Mouse (Mus musculus) heart, adult 2 months (tissue): ENCODE measurements around the gene Sytl2. TPM values are rescaled to one million over a fixed set of nuclear protein-coding genes. Genes with fewer than 3 reads are reported as not detected.

Source experiments
- DNase-seq, 2 experiments: peaks; one replicate each; pipeline ENCODE4 v3.0.0; 2021
- H3K27ac ChIP-seq: fragments of 200-600 bp; 2 replicates; pipeline ENCODE4 v1.8.1; 2022
- H3K27me3 ChIP-seq: fragments of 200-500 bp; 2 replicates; pipeline ENCODE4 v1.6.1; 2012; ENCODE audit warnings: mild to moderate bottlenecking, low read length, inconsistent platforms, mixed read lengths; ENCODE audit not compliant: control insufficient read depth, insufficient read depth
- H3K36me3 ChIP-seq: fragments of 200-500 bp; 2 replicates; pipeline ENCODE4 v1.6.1; 2012; ENCODE audit warnings: low read length, inconsistent platforms; ENCODE audit not compliant: control insufficient read depth, insufficient read depth
- H3K4me1 ChIP-seq: fragments of 200-500 bp; 2 replicates; pipeline ENCODE4 v1.6.1; 2011; ENCODE audit warnings: low read length; ENCODE audit not compliant: control insufficient read depth, insufficient read depth
- H3K4me3 ChIP-seq: fragments of 200-600 bp; 2 replicates; pipeline ENCODE4 v1.8.1; 2022
- H3K79me2 ChIP-seq: fragments of 200-500 bp; replicated peaks from 2 replicates; pipeline ENCODE4 v1.6.1; 2012; ENCODE audit warnings: mild to moderate bottlenecking, inconsistent platforms, low read length, moderate library complexity, mixed read lengths; ENCODE audit not compliant: control insufficient read depth, insufficient read depth
- H3K9ac ChIP-seq: fragments of 200-500 bp; 2 replicates; pipeline ENCODE4 v1.6.1; 2012; ENCODE audit warnings: low read depth, mild to moderate bottlenecking, control low read depth, inconsistent platforms, low read length, mixed read lengths
- CTCF ChIP-seq: fragments of 200-600 bp; IDR thresholded peaks from 2 replicates; pipeline ENCODE4 v1.8.1; 2022; ENCODE audit warnings: antibody characterized with exemption, mild to moderate bottlenecking, moderate library complexity
- EP300 ChIP-seq: fragments of 200-500 bp; IDR thresholded peaks from 2 replicates; pipeline ENCODE4 v1.6.1; 2011; ENCODE audit warnings: low read depth, low read length, control low read depth; ENCODE audit not compliant: insufficient read depth
- POLR2A ChIP-seq: fragments of 200-500 bp; IDR thresholded peaks from 2 replicates; pipeline ENCODE4 v1.6.1; 2011; ENCODE audit warnings: mild to moderate bottlenecking, low read depth, low read length, control low read depth; ENCODE audit not compliant: insufficient read depth
- WGBS: fragments of 180-500 bp; shearing (Covaris S2); methylation state at CpG from one replicate; pipeline ENCODE4 v1.1.7; 2018; 5-methylcytosine and 5-hydroxymethylcytosine counted together
- intact Hi-C: fragments of 180-260 bp; cut with DNase I; formaldehyde crosslinking; loops from one replicate; pipeline ENCODE4 v1.15.1; 2025
- polyA plus RNA-seq: library from polyadenylated mRNA; depleted of rRNA; stranded (reverse); fragments of >200 nt; gene quantifications from 2 replicates; pipeline ENCODE4 v1.2.3, GENCODE M21; 2012
- total RNA-seq, 2 experiments: library from RNA; stranded (reverse); gene quantifications; 2 replicates each; pipeline ENCODE4 v1.2.3; 2021

Sytl2 gene
- total and polyA plus RNA-seq, 3 experiments, result 2.1 to 3.8 (median 3.3) TPM

- Histone ChIP-seq H3K4me3 (no peak overlapping the region), H3K36me3 (no peaks in the 10 kb centered on the region), H3K27ac (no peak overlapping the region), H3K4me1 (no peaks in the 10 kb centered on the region), H3K79me2 (no peaks in the 10 kb centered on the region), H3K27me3 (no peaks in the 10 kb centered on the region; the same call in 1 of the 2 replicates), H3K9ac (no peak overlapping the region)
- TF ChIP-seq POLR2A, result no peak
- TF ChIP-seq CTCF, result no peak
- TF ChIP-seq EP300, result no peak
- no peak for DNase-seq
- intact Hi-C loops, result no loop called here
- 83% methylated on average over 2 of the region's 2 CpGs for WGBS
Measured at GRCm38 (mm10) chr7:90355995-90356394, 53.9 kb downstream of the Sytl2 start.

- Histone ChIP-seq H3K9ac (no peak overlapping the region), H3K27me3 (no peaks in the 10 kb centered on the region; the same call in 1 of the 2 replicates), H3K4me1 (no peaks in the 10 kb centered on the region), H3K27ac (no peak overlapping the region), H3K36me3 (no peaks in the 10 kb centered on the region), H3K79me2 (no peaks in the 10 kb centered on the region), H3K4me3 (no peak overlapping the region)
- DNase-seq, result no peak
- WGBS, result 69% methylated on average over 7 of the region's 7 CpGs
- TF ChIP-seq CTCF (no peak), EP300 (no peak), POLR2A (no peak)
- intact Hi-C loops, result no loop called here
Measured at GRCm38 (mm10) chr7:90362788-90363187, 60.7 kb downstream of the Sytl2 start.

- Histone ChIP-seq H3K4me3 (no peak overlapping the region), H3K9ac (no peak overlapping the region), H3K79me2 (no peaks in the 10 kb centered on the region), H3K4me1 (peaks cover 1% of the 10 kb centered on the region), H3K27me3 (no peaks in the 10 kb centered on the region), H3K27ac (peak overlapping the region; percentile 23), H3K36me3 (no peaks in the 10 kb centered on the region)
- 37% methylated on average over 6 of the region's 6 CpGs for WGBS
- TF ChIP-seq POLR2A (no peak), EP300 (no peak)
- intact Hi-C loops, result loop anchor here (5.0 kb wide), 1 partner anchor 68 kb away; the partner anchor contains the start of gene Sytl2
- DNase-seq, result peak; percentile 29 to 42
Measured at GRCm38 (mm10) chr7:90370071-90370851, 68.2 kb downstream of the Sytl2 start.

GRCm38 (mm10) chr7:90372804-90373203 is 70.8 kb downstream of the Sytl2 start:
- peaks cover 1% of the 10 kb centered on the region for H3K4me1 ChIP-seq
- 35% methylated on average over 4 of the region's 4 CpGs for WGBS
- no peak overlapping the region for H3K27ac ChIP-seq
- H3K9ac ChIP-seq, result no peak overlapping the region
- TF ChIP-seq POLR2A, result no peak
- no peak for TF ChIP-seq EP300
- no peak for TF ChIP-seq CTCF
- no peaks in the 10 kb centered on the region for H3K36me3 ChIP-seq
- H3K27me3 ChIP-seq, result no peaks in the 10 kb centered on the region
- DNase-seq, result peak in 1 of 2 experiments; percentile 10
- intact Hi-C loops, result loop anchor here (5.0 kb wide), 1 partner anchor 71 kb away; the partner anchor contains the start of gene Sytl2
- H3K79me2 ChIP-seq, result no peaks in the 10 kb centered on the region
- H3K4me3 ChIP-seq, result no peak overlapping the region

GRCm38 (mm10) chr7:90384411-90384810 is 82.4 kb downstream of the Sytl2 start:
- H3K36me3 ChIP-seq, result no peaks in the 10 kb centered on the region
- no peak for DNase-seq
- H3K27ac ChIP-seq, result no peak overlapping the region
- H3K9ac ChIP-seq, result no peak overlapping the region
- no peak overlapping the region for H3K4me3 ChIP-seq
- WGBS, result 93% methylated on average over 2 of the region's 2 CpGs
- H3K4me1 ChIP-seq, result no peaks in the 10 kb centered on the region
- no peaks in the 10 kb centered on the region for H3K27me3 ChIP-seq
- intact Hi-C loops, result no loop called here
- TF ChIP-seq EP300, result no peak
- no peak for TF ChIP-seq CTCF
- no peak for TF ChIP-seq POLR2A
- no peaks in the 10 kb centered on the region for H3K79me2 ChIP-seq

GRCm38 (mm10) chr7:90386885-90387459 is 84.9 kb downstream of the Sytl2 start:
- peak; percentile 22 to 23 for DNase-seq
- no peaks in the 10 kb centered on the region for H3K4me1 ChIP-seq
- intact Hi-C loops, result no loop called here
- WGBS, result 15% methylated on average over 8 of the region's 8 CpGs
- H3K9ac ChIP-seq, result no peak overlapping the region
- TF ChIP-seq POLR2A, result no peak
- no peak for TF ChIP-seq CTCF
- no peak for TF ChIP-seq EP300
- H3K27me3 ChIP-seq, result no peaks in the 10 kb centered on the region
- no peaks in the 10 kb centered on the region for H3K36me3 ChIP-seq
- peak overlapping the region; percentile 30; the same call in 1 of the 2 replicates for H3K27ac ChIP-seq
- H3K4me3 ChIP-seq, result no peak overlapping the region
- H3K79me2 ChIP-seq, result no peaks in the 10 kb centered on the region
